Mouse (Mus musculus): ENCODE data around the gene Gabrb1. TPM values are rescaled to one million over a fixed set of nuclear protein-coding genes. Genes with fewer than 3 reads are reported as not detected.
A peak's percentile ranks its signal among the peaks of the same experiment; 100 is the strongest.

Gabrb1 gene
- polyA plus RNA-seq, 1 experiment from 2014 or later = 32.2 TPM

DNA sequence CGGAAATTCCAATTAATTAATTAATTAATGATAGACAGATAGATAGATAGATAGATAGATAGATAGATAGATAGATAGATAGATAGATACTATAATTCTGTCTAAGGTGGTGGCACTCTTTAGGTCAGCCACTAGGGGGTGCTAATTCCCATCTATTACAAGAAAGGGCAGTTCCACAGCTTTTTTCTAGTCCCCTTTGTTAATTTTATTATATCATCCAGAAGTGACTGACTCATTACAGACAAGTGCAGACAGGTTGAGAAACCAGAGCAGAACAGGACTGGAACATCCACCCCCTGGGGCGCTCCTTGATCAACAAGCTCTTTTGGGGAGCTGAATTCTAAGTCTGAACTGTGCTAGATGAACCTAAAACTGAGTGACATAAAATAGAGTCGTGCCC is 514.8 kb downstream of the Gabrb1 start:
- 37% methylated on average over 3 of the region's 3 CpGs for WGBS

DNA sequence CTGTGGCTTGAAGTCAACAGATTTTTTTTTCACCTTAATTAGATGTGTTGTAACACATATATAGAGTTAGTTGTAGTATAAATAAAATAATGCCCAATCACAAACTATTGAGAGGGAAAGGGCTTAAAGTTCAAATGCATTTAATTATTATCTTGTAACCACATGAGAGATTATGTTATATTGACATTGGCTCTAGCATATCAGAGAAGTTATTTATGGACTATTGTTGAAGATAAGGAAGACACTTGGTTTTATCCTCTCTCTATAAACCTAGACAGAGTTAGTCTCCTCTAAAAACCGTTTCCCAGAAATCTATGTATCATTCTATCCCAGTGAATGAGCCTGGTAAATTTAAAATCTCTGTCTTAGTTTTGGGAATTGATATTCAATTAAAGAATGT is 515.6 kb downstream of the Gabrb1 start:
- no peak for ATAC-seq (ENCODE audit: low read depth)
- 80% methylated on average over 1 of the region's 1 CpGs for WGBS

More for the DNA sequence above, 514.8 kb downstream of the Gabrb1 start:
- Histone ChIP-seq H3K27me3 (ENCODE audit: control insufficient read depth, insufficient read depth, low read length) (no peaks in the 10 kb centered on the region), H3K36me3 (ENCODE audit: control insufficient read depth, insufficient read depth, low read length) (no peaks in the 10 kb centered on the region), H3K9me3 (ENCODE audit: control insufficient read depth, low read length) (no peaks in the 10 kb centered on the region), H3K9ac (replicated peaks; ENCODE audit: low read depth, low read length) (no peak overlapping the region), H3K4me2 (ENCODE audit: low read depth, low read length) (no peak overlapping the region), H3K4me1 (ENCODE audit: control insufficient read depth, insufficient read depth, low read length) (no peaks in the 10 kb centered on the region), H3K27ac (ENCODE audit: low read depth, low read length) (no peak overlapping the region), H3K4me3 (ENCODE audit: low read depth, low read length) (no peak overlapping the region)
- no peak for ATAC-seq (ENCODE audit: low read depth)

DNA sequence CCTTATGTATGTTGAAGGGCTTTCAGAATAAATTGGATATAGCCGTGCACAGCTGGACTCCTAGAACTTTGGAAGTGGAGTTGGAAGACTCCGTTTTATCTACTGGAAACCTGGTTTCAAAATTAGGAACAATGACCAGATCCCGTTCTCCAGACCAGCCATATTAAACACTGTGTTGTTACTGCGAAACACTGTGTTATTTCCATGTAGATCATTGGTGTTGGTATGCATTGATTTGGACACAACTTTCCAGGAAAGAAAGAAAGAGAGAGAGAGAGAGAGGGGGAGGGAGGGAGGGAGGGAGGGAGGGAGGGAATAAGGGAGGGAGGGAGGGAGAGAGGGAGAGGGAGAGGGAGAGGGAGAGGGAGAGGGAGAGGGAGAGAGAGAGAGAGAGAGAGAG is 517.1 kb downstream of the Gabrb1 start:
- 76% methylated on average over 4 of the region's 4 CpGs for WGBS
- H3K4me3 ChIP-seq (ENCODE audit: low read depth, low read length) = no peak overlapping the region
- ATAC-seq (ENCODE audit: low read depth) = no peak

More for the DNA sequence above, 515.6 kb downstream of the Gabrb1 start:
- Histone ChIP-seq H3K27me3 (ENCODE audit: control insufficient read depth, insufficient read depth, low read length) (no peaks in the 10 kb centered on the region), H3K4me3 (ENCODE audit: low read depth, low read length) (no peak overlapping the region), H3K4me2 (ENCODE audit: low read depth, low read length) (no peak overlapping the region), H3K9ac (replicated peaks; ENCODE audit: low read depth, low read length) (no peak overlapping the region), H3K4me1 (ENCODE audit: control insufficient read depth, insufficient read depth, low read length) (no peaks in the 10 kb centered on the region), H3K9me3 (ENCODE audit: control insufficient read depth, low read length) (no peaks in the 10 kb centered on the region), H3K36me3 (ENCODE audit: control insufficient read depth, insufficient read depth, low read length) (no peaks in the 10 kb centered on the region), H3K27ac (ENCODE audit: low read depth, low read length) (no peak overlapping the region)

DNA sequence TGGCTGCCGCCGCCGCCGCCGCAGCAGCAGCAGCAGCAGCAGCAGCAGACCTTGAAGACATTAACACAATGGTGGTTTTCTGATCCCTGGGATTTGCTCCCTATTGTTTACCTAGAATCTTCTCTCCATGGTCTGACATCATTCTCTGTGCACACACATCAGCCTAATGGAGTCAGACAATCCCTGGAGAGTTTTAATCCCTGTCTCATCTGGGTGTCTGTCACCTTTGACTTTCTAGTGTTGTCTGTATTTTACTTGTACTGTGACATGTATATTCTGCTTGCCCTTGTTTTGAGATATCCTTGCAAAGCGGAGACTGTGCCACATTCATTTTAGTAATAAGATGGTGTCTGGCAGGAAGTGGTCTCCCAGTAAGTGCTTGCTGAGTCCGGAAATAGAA is 517.6 kb downstream of the Gabrb1 start:
- H3K9me3 ChIP-seq (ENCODE audit: control insufficient read depth, low read length) = no peaks in the 10 kb centered on the region
- no peaks in the 10 kb centered on the region for H3K4me1 ChIP-seq (ENCODE audit: control insufficient read depth, insufficient read depth, low read length)
- no peak overlapping the region for H3K4me2 ChIP-seq (ENCODE audit: low read depth, low read length)
- WGBS = 45% methylated on average over 7 of the region's 7 CpGs
- no peak overlapping the region for H3K9ac ChIP-seq (replicated peaks; ENCODE audit: low read depth, low read length)
- no peaks in the 10 kb centered on the region for H3K27me3 ChIP-seq (ENCODE audit: control insufficient read depth, insufficient read depth, low read length)
- H3K27ac ChIP-seq (ENCODE audit: low read depth, low read length) = no peak overlapping the region
- peak; percentile 64; the same call in 1 of the 2 replicates for ATAC-seq (ENCODE audit: low read depth)
- H3K4me3 ChIP-seq (ENCODE audit: low read depth, low read length) = no peak overlapping the region
- H3K36me3 ChIP-seq (ENCODE audit: control insufficient read depth, insufficient read depth, low read length) = no peaks in the 10 kb centered on the region

More for the DNA sequence above, 517.1 kb downstream of the Gabrb1 start:
- H3K4me1 ChIP-seq (ENCODE audit: control insufficient read depth, insufficient read depth, low read length) = no peaks in the 10 kb centered on the region
- H3K9me3 ChIP-seq (ENCODE audit: control insufficient read depth, low read length) = no peaks in the 10 kb centered on the region
- no peaks in the 10 kb centered on the region for H3K27me3 ChIP-seq (ENCODE audit: control insufficient read depth, insufficient read depth, low read length)
- H3K27ac ChIP-seq (ENCODE audit: low read depth, low read length) = no peak overlapping the region
- no peak overlapping the region for H3K9ac ChIP-seq (replicated peaks; ENCODE audit: low read depth, low read length)
- no peaks in the 10 kb centered on the region for H3K36me3 ChIP-seq (ENCODE audit: control insufficient read depth, insufficient read depth, low read length)
- no peak overlapping the region for H3K4me2 ChIP-seq (ENCODE audit: low read depth, low read length)

DNA sequence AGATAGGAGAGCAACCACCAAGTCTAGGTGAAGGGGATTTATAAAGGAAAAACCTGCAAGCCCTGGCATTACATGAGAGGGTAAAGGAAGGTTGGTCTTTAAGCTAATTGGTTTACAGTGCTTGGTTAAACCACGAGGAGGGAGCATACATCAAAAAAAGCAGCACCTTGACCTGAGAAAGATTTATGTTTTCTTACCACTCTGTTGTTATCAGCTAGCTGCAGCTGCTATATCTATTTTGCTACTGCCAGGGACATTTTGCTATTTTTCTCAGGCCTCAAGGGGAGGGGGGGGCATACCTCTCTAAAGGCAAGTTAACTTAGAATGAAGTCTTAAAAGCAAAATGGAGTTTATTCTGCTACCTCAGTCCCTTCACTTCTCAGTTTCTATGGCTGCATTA is 523.3 kb downstream of the Gabrb1 start:
- H3K4me2 ChIP-seq (ENCODE audit: low read depth, low read length) = no peak overlapping the region
- no peak overlapping the region for H3K27ac ChIP-seq (ENCODE audit: low read depth, low read length)
- H3K9ac ChIP-seq (replicated peaks; ENCODE audit: low read depth, low read length) = no peak overlapping the region
- 34% methylated on average over 1 of the region's 1 CpGs for WGBS
- no peak for ATAC-seq (ENCODE audit: low read depth)
- no peaks in the 10 kb centered on the region for H3K4me1 ChIP-seq (ENCODE audit: control insufficient read depth, insufficient read depth, low read length)
- H3K27me3 ChIP-seq (ENCODE audit: control insufficient read depth, insufficient read depth, low read length) = no peaks in the 10 kb centered on the region
- H3K4me3 ChIP-seq (ENCODE audit: low read depth, low read length) = no peak overlapping the region
- no peaks in the 10 kb centered on the region for H3K36me3 ChIP-seq (ENCODE audit: control insufficient read depth, insufficient read depth, low read length)
- H3K9me3 ChIP-seq (ENCODE audit: control insufficient read depth, low read length) = no peaks in the 10 kb centered on the region

DNA sequence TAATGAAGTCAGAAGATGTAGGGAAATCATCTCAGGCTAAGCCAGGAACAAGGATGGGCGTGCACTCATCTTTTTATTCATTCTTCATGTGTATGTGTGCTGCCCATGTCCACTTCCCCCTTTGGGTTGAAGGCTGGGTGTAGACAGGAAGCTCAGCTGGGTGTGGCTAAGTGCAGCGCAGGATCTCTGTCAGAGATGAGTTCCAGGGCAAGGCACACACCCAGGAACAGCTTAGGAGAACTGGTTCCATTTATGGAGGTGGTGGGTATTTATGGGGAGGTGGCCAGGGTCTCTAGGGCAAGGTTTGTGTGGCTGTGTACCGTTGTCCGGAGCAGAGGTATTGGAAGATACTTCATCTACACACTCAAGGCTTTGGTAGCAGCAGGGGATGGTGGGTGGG is 524.9 kb downstream of the Gabrb1 start:
- Histone ChIP-seq H3K36me3 (ENCODE audit: control insufficient read depth, insufficient read depth, low read length) (no peaks in the 10 kb centered on the region), H3K27ac (ENCODE audit: low read depth, low read length) (no peak overlapping the region), H3K4me3 (ENCODE audit: low read depth, low read length) (no peak overlapping the region), H3K27me3 (ENCODE audit: control insufficient read depth, insufficient read depth, low read length) (no peaks in the 10 kb centered on the region), H3K9ac (replicated peaks; ENCODE audit: low read depth, low read length) (no peak overlapping the region), H3K4me2 (ENCODE audit: low read depth, low read length) (no peak overlapping the region), H3K9me3 (ENCODE audit: control insufficient read depth, low read length) (no peaks in the 10 kb centered on the region), H3K4me1 (ENCODE audit: control insufficient read depth, insufficient read depth, low read length) (no peaks in the 10 kb centered on the region)
- ATAC-seq (ENCODE audit: low read depth) = no peak
- whole genome bisulfite sequencing = 91% methylated on average over 4 of the region's 4 CpGs

DNA sequence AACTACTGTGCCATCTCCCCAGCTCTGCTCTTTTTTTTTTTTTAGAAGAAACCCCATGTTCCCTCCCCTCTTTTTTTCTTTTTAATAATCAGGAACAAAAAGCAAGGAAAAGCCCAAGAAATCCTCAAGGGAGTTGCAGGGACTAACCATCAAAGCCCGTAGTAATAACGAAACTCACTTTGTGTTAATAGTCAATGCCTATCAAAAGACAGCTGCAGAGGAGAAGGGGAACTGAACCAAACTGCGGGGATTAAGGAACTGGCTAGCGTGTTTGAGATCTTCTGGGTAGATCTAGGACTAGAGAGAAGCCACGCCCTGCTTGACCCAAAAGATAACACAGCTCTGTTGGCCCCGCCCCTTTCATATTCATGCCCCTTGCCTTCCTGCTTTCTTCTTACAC is 526.0 kb downstream of the Gabrb1 start:
- no peak for ATAC-seq (ENCODE audit: low read depth)
- H3K4me3 ChIP-seq (ENCODE audit: low read depth, low read length) = no peak overlapping the region
- H3K27me3 ChIP-seq (ENCODE audit: control insufficient read depth, insufficient read depth, low read length) = no peaks in the 10 kb centered on the region
- H3K4me2 ChIP-seq (ENCODE audit: low read depth, low read length) = no peak overlapping the region
- H3K9me3 ChIP-seq (ENCODE audit: control insufficient read depth, low read length) = no peaks in the 10 kb centered on the region
- no peak overlapping the region for H3K27ac ChIP-seq (ENCODE audit: low read depth, low read length)
- H3K36me3 ChIP-seq (ENCODE audit: control insufficient read depth, insufficient read depth, low read length) = no peaks in the 10 kb centered on the region
- 85% methylated on average over 6 of the region's 6 CpGs for WGBS
- H3K4me1 ChIP-seq (ENCODE audit: control insufficient read depth, insufficient read depth, low read length) = no peaks in the 10 kb centered on the region
- H3K9ac ChIP-seq (replicated peaks; ENCODE audit: low read depth, low read length) = no peak overlapping the region

DNA sequence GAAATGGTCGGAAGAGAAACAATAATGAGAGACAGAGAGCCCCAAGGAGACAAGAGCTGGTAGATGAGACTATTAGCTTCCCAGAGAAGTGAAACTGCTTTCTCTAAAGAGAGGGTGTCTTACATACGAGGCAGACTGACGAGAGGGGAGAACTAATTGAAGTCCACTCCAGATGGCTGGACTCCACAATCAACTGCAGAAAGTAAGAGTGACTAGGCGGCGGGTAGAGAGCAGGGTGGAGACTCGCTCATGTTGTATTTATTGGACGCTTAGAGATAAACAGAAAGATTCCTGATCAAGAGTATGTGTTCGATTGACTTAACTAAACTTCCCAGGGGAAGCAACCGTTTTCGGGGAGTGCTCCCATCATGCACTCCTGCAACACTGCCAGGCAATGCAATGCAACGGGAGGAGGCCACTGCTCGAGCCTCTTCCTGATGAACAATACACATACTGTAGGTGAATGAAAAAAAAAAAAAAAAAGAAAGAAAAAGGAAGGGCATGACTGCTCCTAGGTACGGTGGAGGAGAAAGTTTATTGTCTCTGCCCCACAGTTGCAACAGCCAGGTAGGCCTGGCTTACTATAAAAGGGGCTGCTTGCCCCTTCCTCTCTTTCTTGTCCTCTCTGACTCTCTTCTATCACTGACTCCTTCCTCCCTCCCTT is 526.7 kb downstream of the Gabrb1 start:
- H3K4me2 ChIP-seq (ENCODE audit: low read depth, low read length) = no peak overlapping the region
- 87% methylated on average over 13 of the region's 13 CpGs for WGBS
- ATAC-seq (ENCODE audit: low read depth) = no peak

DNA sequence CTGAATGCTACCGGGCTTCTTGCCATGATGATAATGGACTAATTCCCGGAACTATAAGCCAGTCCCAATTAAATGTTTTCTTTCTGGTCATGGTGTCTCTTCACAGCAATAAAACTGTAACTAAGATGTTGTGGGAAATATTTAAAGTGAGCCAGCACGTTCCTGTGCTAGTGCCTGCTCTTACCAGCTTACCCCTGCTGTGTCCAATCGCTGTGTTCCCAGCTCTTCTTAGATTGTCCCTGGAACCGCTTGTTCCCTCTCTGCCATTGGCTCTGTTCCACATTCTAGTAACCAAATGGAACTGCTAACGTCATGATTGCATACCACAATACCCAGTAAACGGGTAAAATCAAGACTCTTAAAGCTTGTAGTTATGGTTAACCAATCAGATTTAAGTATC is 533.2 kb downstream of the Gabrb1 start:
- Histone ChIP-seq H3K27ac (ENCODE audit: low read depth, low read length) (no peak overlapping the region), H3K9ac (replicated peaks; ENCODE audit: low read depth, low read length) (no peak overlapping the region), H3K36me3 (ENCODE audit: control insufficient read depth, insufficient read depth, low read length) (no peaks in the 10 kb centered on the region), H3K4me2 (ENCODE audit: low read depth, low read length) (no peak overlapping the region), H3K4me1 (ENCODE audit: control insufficient read depth, insufficient read depth, low read length) (no peaks in the 10 kb centered on the region), H3K4me3 (ENCODE audit: low read depth, low read length) (no peak overlapping the region), H3K27me3 (ENCODE audit: control insufficient read depth, insufficient read depth, low read length) (no peaks in the 10 kb centered on the region), H3K9me3 (ENCODE audit: control insufficient read depth, low read length) (no peaks in the 10 kb centered on the region)
- ATAC-seq (ENCODE audit: low read depth) = no peak
- 75% methylated on average over 7 of the region's 7 CpGs for WGBS

More for the DNA sequence above, 526.7 kb downstream of the Gabrb1 start:
- no peaks in the 10 kb centered on the region for H3K9me3 ChIP-seq (ENCODE audit: control insufficient read depth, low read length)
- H3K27me3 ChIP-seq (ENCODE audit: control insufficient read depth, insufficient read depth, low read length) = no peaks in the 10 kb centered on the region
- H3K4me1 ChIP-seq (ENCODE audit: control insufficient read depth, insufficient read depth, low read length) = no peaks in the 10 kb centered on the region
- no peak overlapping the region for H3K4me3 ChIP-seq (ENCODE audit: low read depth, low read length)
- no peak overlapping the region for H3K9ac ChIP-seq (replicated peaks; ENCODE audit: low read depth, low read length)
- no peak overlapping the region for H3K27ac ChIP-seq (ENCODE audit: low read depth, low read length)
- H3K36me3 ChIP-seq (ENCODE audit: control insufficient read depth, insufficient read depth, low read length) = no peaks in the 10 kb centered on the region

Measured in neural tube, embryonic 14.5 days (tissue).